Mouse (Mus musculus) heart, embryonic 12.5 days (tissue): Measurements from ENCODE around the gene Rab20. TPM values are rescaled to one million over a fixed set of nuclear protein-coding genes. Genes with fewer than 3 reads are reported as not detected.
"Not testable (repeated sequence)": the region's sequence is repeated elsewhere in the genome, so short reads cannot be mapped to it uniquely, and the experiment has no call there.

Experiments used
- ATAC-seq: fragments of 200-750 bp; cut with Nextera tagmentation; 2 replicates; pipeline ENCODE4 v1.8.0; 2017; ENCODE audit warnings: moderate TSS enrichment, moderate library complexity; ENCODE audit not compliant: insufficient number of reproducible peaks, low FRiP score
- H3K27ac ChIP-seq: fragments of 300-500 bp; sonication (generic); 2 replicates; pipeline ENCODE4 v1.5.1; 2016; ENCODE audit warnings: mild to moderate bottlenecking, moderate library complexity; ENCODE audit not compliant: poor library complexity, severe bottlenecking
- H3K27me3 ChIP-seq: fragments of 300-500 bp; sonication (generic); replicated peaks from 2 replicates; pipeline ENCODE4 v1.6.1; 2016; ENCODE audit warnings: mild to moderate bottlenecking, moderate library complexity
- H3K36me3 ChIP-seq: fragments of 300-500 bp; sonication (generic); 2 replicates; pipeline ENCODE4 v1.6.1; 2016; ENCODE audit warnings: mild to moderate bottlenecking, moderate library complexity
- H3K4me1 ChIP-seq: fragments of 300-500 bp; sonication (generic); replicated peaks from 2 replicates; pipeline ENCODE4 v1.6.1; 2016; ENCODE audit warnings: mild to moderate bottlenecking
- H3K4me2 ChIP-seq: fragments of 300-500 bp; sonication (generic); 2 replicates; pipeline ENCODE4 v1.6.1; 2016; ENCODE audit warnings: mild to moderate bottlenecking, moderate library complexity
- H3K4me3 ChIP-seq: fragments of 300-500 bp; sonication (generic); 2 replicates; pipeline ENCODE4 v1.5.1; 2016; ENCODE audit warnings: mild to moderate bottlenecking
- H3K9ac ChIP-seq: fragments of 300-500 bp; sonication (generic); 2 replicates; pipeline ENCODE4 v1.6.1; 2016; ENCODE audit warnings: mild to moderate bottlenecking, moderate library complexity
- H3K9me3 ChIP-seq: fragments of 300-500 bp; sonication (generic); replicated peaks from 2 replicates; pipeline ENCODE4 v1.6.1; 2016; ENCODE audit warnings: mild to moderate bottlenecking, moderate library complexity
- WGBS: fragments of 180-500 bp; shearing (Covaris S2); methylation state at CpG from one replicate; pipeline ENCODE4 v1.1.7; 2016; 5-methylcytosine and 5-hydroxymethylcytosine counted together
- polyA plus RNA-seq: library from polyadenylated mRNA; unstranded; fragments of >200 nt; fragmentation: Nextera tagmentation; extraction: Ambion mirVana; gene quantifications from 2 replicates; pipeline ENCODE4 v1.2.1, GENCODE M21; 2016

Gene Rab20
- polyA plus RNA-seq, 1 experiment from 2014 or later = 20.2 TPM

DNA sequence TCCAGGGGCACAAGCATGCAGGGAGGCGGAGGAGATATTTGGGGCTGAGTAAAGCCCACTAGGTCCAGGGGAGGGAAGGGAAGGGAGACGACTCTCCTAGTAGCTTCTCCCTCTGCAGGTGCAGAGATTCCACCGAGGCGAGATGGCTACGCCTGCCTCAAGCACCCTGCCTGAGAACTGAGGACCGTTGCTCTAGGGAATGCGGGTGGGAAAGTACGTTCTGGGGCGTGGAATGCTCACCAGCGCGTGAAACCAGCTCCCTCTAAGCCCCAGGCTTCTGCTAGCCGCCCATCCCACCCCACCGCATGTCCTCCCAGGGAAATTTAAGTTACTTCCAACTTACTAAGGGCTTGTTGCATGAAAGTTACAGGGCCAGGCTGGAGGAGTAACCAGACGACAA, 1.1 kb upstream of the Rab20 start:
- Histone ChIP-seq H3K4me2 (peak overlapping the region; percentile 98), H3K4me3 (peak overlapping the region; percentile 78), H3K9me3 (no peaks in the 10 kb centered on the region), H3K27me3 (peaks cover 24% of the 10 kb centered on the region), H3K9ac (peak overlapping the region; percentile 80; the same call in 1 of the 2 replicates), H3K4me1 (peaks cover 42% of the 10 kb centered on the region), H3K36me3 (no peaks in the 10 kb centered on the region), H3K27ac (no peak overlapping the region)
- ATAC-seq = no peak
- WGBS = 11% methylated on average over 14 of the region's 14 CpGs

DNA sequence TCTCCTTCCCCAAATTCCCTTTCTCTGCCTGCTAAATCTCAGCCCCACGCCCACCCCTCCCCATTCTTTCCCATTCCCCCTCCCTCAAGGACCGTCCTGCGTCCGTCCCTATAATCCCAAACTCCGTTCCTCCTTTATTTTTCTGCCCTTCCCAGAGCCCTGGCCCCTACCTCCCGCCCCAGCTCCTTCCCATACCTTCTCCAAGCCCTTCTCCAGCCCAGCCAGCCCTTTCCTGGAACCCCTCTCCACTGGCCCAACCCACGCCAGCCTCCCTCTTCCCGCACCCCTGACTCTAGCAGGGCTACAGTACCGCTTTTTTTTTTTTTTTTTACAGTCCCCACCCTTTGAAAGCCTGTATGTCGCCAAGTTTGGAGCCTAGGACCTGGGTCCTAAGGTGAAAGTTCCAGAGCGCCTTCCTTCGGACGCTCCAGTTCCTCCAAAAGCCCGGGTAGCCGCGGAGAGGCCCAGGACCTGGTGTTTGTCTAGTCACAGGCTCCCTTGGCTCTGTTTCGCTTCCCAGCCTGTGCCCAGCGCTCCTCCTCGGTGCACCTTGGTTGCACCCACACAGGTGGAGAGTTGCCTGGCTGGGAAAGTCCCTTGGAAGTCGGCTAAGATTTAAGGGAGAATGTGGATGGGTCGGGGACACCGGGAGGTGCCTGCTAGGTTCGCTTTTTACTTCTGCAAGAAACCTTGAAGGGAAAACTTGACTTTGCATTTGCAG, 457 bp upstream of the Rab20 start:
- WGBS = 3% methylated on average over 23 of the region's 23 CpGs
- peak overlapping the region; percentile 98 for H3K4me2 ChIP-seq
- peak overlapping the region; percentile 47 for H3K27ac ChIP-seq
- H3K4me3 ChIP-seq = peak overlapping the region; percentile 78
- H3K36me3 ChIP-seq = no peaks in the 10 kb centered on the region
- H3K9ac ChIP-seq = peak overlapping the region; percentile 80
- no peak for ATAC-seq
- H3K4me1 ChIP-seq = peaks cover 48% of the 10 kb centered on the region
- H3K27me3 ChIP-seq = peaks cover 28% of the 10 kb centered on the region
- no peaks in the 10 kb centered on the region for H3K9me3 ChIP-seq

DNA sequence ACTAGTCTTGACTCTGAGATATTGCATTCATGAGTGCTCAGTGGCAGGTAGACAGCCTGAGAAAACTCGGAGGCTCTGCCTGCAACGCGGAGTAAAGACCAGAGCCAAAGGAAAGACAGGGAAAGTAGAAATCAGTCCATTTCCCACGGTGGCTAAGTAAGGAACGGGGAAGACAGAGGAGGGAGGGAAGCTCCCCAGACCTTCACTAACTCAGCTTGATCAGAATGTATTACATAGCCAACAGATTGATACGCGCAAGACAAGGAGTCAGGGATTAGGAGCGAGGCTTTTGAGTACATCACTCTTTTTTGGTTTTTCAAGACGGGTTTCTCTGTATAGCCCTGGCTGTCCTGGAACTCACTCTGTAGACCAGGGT, 1.3 kb downstream of the Rab20 start:
- Histone ChIP-seq H3K9me3 (no peaks in the 10 kb centered on the region), H3K4me2 (peak overlapping the region; percentile 98), H3K4me3 (peak overlapping the region; percentile 78), H3K27me3 (peaks cover 28% of the 10 kb centered on the region), H3K4me1 (peaks cover 63% of the 10 kb centered on the region), H3K36me3 (no peaks in the 10 kb centered on the region), H3K27ac (peak overlapping the region; percentile 91), H3K9ac (peak overlapping the region; percentile 56)
- no peak for ATAC-seq
- 4% methylated on average over 9 of the region's 9 CpGs for WGBS

DNA sequence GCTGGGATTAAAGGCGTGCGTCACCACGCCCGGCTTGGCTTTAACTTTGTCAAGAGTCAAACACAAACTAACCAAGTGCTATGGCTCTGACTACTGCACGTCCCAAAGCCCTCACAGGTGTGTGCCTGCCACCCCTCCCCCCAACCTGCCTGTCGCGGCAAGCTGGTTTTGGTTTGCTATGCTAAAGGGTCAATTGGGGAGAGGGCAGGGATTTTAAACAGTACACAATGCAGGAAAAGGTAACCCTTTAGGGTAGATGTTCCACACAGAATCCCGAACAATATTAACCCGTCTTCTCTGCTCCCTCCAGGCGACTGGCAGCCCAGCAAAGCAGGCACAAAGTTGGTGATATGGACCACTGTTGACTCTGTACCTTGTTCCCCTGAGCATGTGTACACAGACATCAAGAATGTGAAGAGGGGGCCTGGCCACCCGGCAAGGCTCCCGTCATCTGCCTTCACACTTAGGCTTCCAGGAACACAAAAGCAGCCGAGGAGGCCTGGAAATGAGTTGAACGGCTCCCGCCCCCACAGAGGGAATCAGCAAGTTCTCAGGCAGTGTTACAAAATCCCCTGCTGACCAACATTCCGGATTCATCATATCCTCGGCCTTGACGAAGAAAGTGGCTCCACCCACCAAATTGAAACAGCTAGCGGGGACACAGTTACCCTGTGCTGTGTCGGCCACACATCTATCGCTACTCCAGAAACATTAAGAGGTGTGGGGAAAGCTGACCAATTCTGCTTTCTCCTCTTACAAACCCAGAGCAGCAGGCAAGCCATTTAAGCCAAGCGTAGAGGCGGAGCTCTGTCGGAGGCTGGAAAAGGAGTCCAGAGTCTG, 2.0 kb downstream of the Rab20 start:
- Histone ChIP-seq H3K4me1 (peaks cover 61% of the 10 kb centered on the region), H3K9me3 (no peaks in the 10 kb centered on the region), H3K4me3 (peak overlapping the region; percentile 78), H3K27me3 (peaks cover 24% of the 10 kb centered on the region), H3K9ac (peak overlapping the region; percentile 56), H3K4me2 (peak overlapping the region; percentile 98), H3K36me3 (no peaks in the 10 kb centered on the region), H3K27ac (peak overlapping the region; percentile 91)
- WGBS = 7% methylated on average over 24 of the region's 24 CpGs
- no peak for ATAC-seq

DNA sequence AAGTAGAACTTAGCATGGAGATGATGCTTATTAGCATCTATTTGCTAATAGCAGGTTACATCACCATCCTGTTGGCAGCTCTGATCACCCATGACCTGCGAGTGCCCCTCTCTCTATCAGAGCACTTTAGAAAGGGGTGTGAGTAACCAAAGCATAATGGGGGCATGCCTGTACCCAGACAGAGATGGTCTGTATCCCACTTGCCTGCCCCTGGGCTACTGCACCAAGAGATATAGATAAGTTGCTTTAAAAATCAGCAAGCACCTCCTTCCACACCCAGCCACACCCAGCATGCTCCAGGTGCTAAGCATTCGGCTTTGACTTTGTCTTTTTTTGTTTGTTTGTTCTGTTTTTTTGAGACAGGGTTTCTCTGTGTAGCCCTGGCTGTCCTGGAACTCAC, 2.6 kb downstream of the Rab20 start:
- peaks cover 23% of the 10 kb centered on the region for H3K27me3 ChIP-seq
- WGBS = 11% methylated on average over 2 of the region's 2 CpGs
- peak overlapping the region; percentile 37; the same call in 1 of the 2 replicates for H3K9ac ChIP-seq
- H3K4me3 ChIP-seq = peak overlapping the region; percentile 78
- no peak for ATAC-seq
- H3K36me3 ChIP-seq = no peaks in the 10 kb centered on the region
- H3K4me1 ChIP-seq = peaks cover 66% of the 10 kb centered on the region
- peak overlapping the region; percentile 98 for H3K4me2 ChIP-seq
- no peaks in the 10 kb centered on the region for H3K9me3 ChIP-seq
- H3K27ac ChIP-seq = peak overlapping the region; percentile 91

DNA sequence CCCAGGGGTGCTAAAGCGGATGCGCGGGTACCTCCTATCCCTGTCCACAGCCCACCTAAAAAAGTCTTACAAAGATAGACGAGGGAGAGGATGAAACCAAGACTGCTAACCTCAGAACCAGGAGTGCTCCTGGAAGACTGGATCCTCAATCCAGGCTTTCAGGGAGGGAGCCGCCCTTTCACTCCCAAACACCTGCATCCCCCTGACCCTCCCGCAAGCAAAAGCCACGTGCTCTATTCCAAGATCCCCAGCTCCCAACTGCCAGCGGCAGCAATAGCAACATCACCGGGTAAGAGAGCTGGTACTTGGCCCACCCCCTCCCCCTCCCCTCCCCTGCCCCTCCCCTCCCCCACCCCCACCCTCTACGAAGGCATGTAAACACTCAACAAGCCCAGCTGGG, 3.1 kb downstream of the Rab20 start:
- H3K9ac ChIP-seq = peak overlapping the region; percentile 46; the same call in 1 of the 2 replicates
- H3K27ac ChIP-seq = peak overlapping the region; percentile 91
- H3K27me3 ChIP-seq = peaks cover 21% of the 10 kb centered on the region
- H3K4me1 ChIP-seq = peaks cover 66% of the 10 kb centered on the region
- peak overlapping the region; percentile 98 for H3K4me2 ChIP-seq
- ATAC-seq = no peak
- peak overlapping the region; percentile 78 for H3K4me3 ChIP-seq
- H3K36me3 ChIP-seq = no peaks in the 10 kb centered on the region
- no peaks in the 10 kb centered on the region for H3K9me3 ChIP-seq
- 6% methylated on average over 9 of the region's 10 CpGs for WGBS

DNA sequence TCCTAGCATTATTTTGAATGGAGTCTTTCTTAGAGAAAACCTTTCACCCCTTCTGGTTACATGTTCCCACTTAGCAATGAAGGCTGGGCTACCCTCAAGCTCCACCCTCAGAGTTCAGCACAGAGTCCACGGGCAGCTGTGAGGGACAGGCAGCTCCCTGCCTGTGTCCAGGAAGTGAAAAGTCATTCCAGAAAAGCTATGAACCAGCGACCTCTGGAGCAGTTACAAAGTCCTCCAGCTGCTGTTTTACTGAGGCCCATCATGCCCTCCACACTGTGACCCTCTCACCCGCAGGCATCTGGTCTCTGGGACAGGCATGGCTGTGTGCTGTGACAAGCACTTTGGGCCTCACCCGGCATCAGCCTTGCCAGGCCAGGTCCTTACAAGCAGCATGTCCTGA, 5.4 kb downstream of the Rab20 start:
- Histone ChIP-seq H3K4me3 (no peak overlapping the region), H3K36me3 (no peaks in the 10 kb centered on the region), H3K4me1 (peaks cover 54% of the 10 kb centered on the region), H3K27me3 (peaks cover 10% of the 10 kb centered on the region; the same call in 1 of the 2 replicates), H3K9me3 (no peaks in the 10 kb centered on the region), H3K9ac (peak overlapping the region; percentile 47), H3K4me2 (peak overlapping the region; percentile 98), H3K27ac (peak overlapping the region; percentile 91)
- 0 out of 2 replicates have a peak, but pooled peaks have one; percentile 19 for ATAC-seq
- 26% methylated on average over 4 of the region's 4 CpGs for WGBS

DNA sequence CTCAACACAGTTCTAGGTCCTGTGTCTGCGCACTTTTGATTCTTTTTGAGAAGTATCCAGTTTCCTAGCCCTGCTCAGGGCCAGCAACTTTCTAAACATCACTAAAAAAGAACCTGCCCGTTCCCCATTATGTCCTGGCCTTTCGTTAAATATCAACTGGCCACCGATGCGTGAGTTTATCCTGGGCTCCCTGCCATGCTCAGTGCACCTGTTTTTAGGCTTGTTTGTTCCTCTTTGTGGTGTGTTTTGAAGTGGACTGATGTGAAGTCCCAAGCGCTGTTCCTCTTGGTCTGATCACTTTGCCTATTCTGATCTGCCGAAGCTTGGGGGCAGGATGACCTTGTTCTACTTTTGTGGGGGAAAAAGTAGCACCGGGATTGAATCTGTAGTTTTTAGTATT, 7.2 kb downstream of the Rab20 start:
- no peak for ATAC-seq
- Histone ChIP-seq H3K4me3 (no peak overlapping the region), H3K36me3 (peaks cover 10% of the 10 kb centered on the region), H3K9me3 (peaks cover 7% of the 10 kb centered on the region), H3K9ac (no peak overlapping the region), H3K27ac (no peak overlapping the region), H3K4me1 (peaks cover 51% of the 10 kb centered on the region), H3K27me3 (peaks cover 10% of the 10 kb centered on the region; the same call in 1 of the 2 replicates), H3K4me2 (no peak overlapping the region)
- 58% methylated on average over 8 of the region's 8 CpGs for WGBS

DNA sequence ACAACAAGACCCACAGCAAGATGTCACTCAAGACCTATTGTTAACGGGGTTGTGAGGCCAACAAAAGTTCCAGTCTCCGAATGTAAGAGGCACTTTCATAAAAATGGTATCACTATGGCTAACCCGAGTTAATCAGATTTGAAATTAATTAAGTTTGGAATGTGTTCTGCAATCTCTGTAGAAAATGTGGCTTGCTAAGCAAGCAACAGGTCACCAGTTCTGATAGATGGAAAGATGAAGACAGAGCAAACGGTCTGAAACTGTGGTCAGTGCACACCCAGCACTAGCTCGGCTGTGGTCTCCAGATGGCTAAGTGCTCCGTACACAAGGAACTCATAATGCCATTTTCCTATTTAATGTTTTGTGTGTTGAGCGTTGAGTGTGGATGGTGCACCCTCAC, 7.8 kb downstream of the Rab20 start:
- Histone ChIP-seq H3K9me3 (peaks cover 7% of the 10 kb centered on the region), H3K27ac (no peak overlapping the region), H3K9ac (no peak overlapping the region), H3K4me3 (no peak overlapping the region), H3K4me1 (peaks cover 46% of the 10 kb centered on the region), H3K36me3 (peaks cover 10% of the 10 kb centered on the region), H3K27me3 (peaks cover 10% of the 10 kb centered on the region; the same call in 1 of the 2 replicates), H3K4me2 (no peak overlapping the region)
- no peak for ATAC-seq
- 81% methylated on average over 7 of the region's 7 CpGs for WGBS

DNA sequence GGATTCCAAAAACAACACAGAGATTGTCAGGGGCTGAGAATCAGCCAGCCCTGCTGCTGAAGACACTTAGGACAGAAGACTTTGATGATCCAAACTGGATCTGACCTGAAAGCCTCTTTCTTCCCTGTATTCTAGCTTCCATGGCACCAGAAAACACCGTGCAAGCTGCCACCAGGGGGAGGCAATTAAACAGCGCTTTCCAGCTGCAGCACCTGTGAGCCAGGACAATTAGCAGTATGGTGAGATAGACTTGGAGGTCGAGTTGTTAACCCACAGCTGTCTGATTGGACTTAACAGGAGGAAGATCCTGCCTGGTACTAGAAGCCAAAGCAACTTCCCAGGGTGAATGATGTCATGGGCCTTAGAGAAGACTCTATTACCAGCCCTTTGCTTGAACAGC, 9.4 kb downstream of the Rab20 start:
- 0 out of 2 replicates have a peak, but pooled peaks cover 5% of the 10 kb centered on the region for H3K27me3 ChIP-seq
- peaks cover 41% of the 10 kb centered on the region for H3K4me1 ChIP-seq
- H3K4me3 ChIP-seq = no peak overlapping the region
- H3K9me3 ChIP-seq = peaks cover 7% of the 10 kb centered on the region
- ATAC-seq = no peak
- H3K9ac ChIP-seq = no peak overlapping the region
- 7% methylated on average over 3 of the region's 3 CpGs for WGBS
- no peak overlapping the region for H3K27ac ChIP-seq
- peaks cover 10% of the 10 kb centered on the region for H3K36me3 ChIP-seq
- H3K4me2 ChIP-seq = no peak overlapping the region

DNA sequence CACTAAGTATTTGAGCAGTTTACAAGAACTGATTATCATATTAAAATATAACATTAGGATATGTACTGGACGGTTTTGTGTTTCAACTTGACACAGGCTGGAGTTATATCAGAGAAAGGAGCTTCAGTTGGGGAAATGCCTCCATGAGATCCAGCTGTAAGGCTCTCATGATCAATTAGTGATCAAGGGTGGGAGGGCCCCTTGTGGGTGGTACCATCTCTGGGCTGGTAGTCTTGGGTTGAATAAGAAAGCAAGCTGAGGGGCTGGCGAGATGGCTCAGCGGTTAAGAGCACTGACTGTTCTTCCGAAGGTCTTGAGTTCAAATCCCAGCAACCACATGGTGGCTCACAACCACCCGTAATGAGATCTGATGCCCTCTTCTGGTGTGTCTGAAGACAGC, 12.0 kb downstream of the Rab20 start:
- H3K4me2 ChIP-seq, H3K9ac ChIP-seq, H3K27me3 ChIP-seq, H3K36me3 ChIP-seq, H3K9me3 ChIP-seq, H3K4me3 ChIP-seq, ATAC-seq, H3K27ac ChIP-seq: not testable (repeated sequence)
- H3K4me1 ChIP-seq = peaks cover 41% of the 10 kb centered on the region
- WGBS = 89% methylated on average over 5 of the region's 5 CpGs
